Mouse (Mus musculus) limb, embryonic 13.5 days (tissue): ENCODE measurements around the gene Cenpt. TPM values are rescaled to one million over a fixed set of nuclear protein-coding genes. Genes with fewer than 3 reads are reported as not detected.

Experiments used
- ATAC-seq: fragments of 200-750 bp; cut with Nextera tagmentation; 2 replicates; pipeline ENCODE4 v1.8.0; 2017; ENCODE audit warnings: low read depth, moderate number of reproducible peaks, moderate TSS enrichment; ENCODE audit not compliant: low FRiP score
- H3K27ac ChIP-seq: fragments of 300-500 bp; sonication (generic); 2 replicates; pipeline ENCODE4 v1.5.1; 2015; ENCODE audit warnings: inconsistent platforms, mild to moderate bottlenecking, moderate library complexity
- H3K27me3 ChIP-seq: fragments of 300-500 bp; sonication (generic); 2 replicates; pipeline ENCODE4 v1.6.1; 2015; ENCODE audit warnings: mild to moderate bottlenecking, inconsistent platforms
- H3K36me3 ChIP-seq: fragments of 300-500 bp; sonication (generic); 2 replicates; pipeline ENCODE4 v1.6.1; 2015; ENCODE audit warnings: inconsistent platforms, mild to moderate bottlenecking, moderate library complexity
- H3K4me1 ChIP-seq: fragments of 300-500 bp; sonication (generic); 2 replicates; pipeline ENCODE4 v1.6.1; 2015; ENCODE audit warnings: inconsistent platforms
- H3K4me2 ChIP-seq: fragments of 300-500 bp; sonication (generic); replicated peaks from 2 replicates; pipeline ENCODE4 v1.6.1; 2015; ENCODE audit warnings: inconsistent platforms, mild to moderate bottlenecking, moderate library complexity
- H3K4me3 ChIP-seq: fragments of 300-500 bp; sonication (generic); 2 replicates; pipeline ENCODE4 v1.5.1; 2015; ENCODE audit warnings: moderate library complexity, mild to moderate bottlenecking, inconsistent platforms
- H3K9ac ChIP-seq: fragments of 300-500 bp; sonication (generic); 2 replicates; pipeline ENCODE4 v1.6.1; 2015; ENCODE audit warnings: mild to moderate bottlenecking, inconsistent platforms
- H3K9me3 ChIP-seq: fragments of 300-500 bp; sonication (generic); 2 replicates; pipeline ENCODE4 v1.6.1; 2016; ENCODE audit warnings: inconsistent platforms
- WGBS: fragments of 180-500 bp; shearing (Covaris S2); methylation state at CpG from one replicate; pipeline ENCODE4 v1.1.7; 2015; 5-methylcytosine and 5-hydroxymethylcytosine counted together
- polyA plus RNA-seq: library from polyadenylated mRNA; unstranded; fragments of >200 nt; fragmentation: Nextera tagmentation; extraction: Ambion mirVana; gene quantifications from 2 replicates; pipeline ENCODE4 v1.2.1, GENCODE M21; 2015

The Cenpt gene
- polyA plus RNA-seq, 1 experiment from 2014 or later, result 52.1 TPM

GRCm38 (mm10) chr8:105819659-105820058 is 33.4 kb downstream of the Cenpt start:
- Histone ChIP-seq H3K9ac (no peak overlapping the region), H3K27ac (no peak overlapping the region), H3K4me2 (no peak overlapping the region), H3K27me3 (no peaks in the 10 kb centered on the region), H3K4me3 (no peak overlapping the region), H3K36me3 (peaks cover 64% of the 10 kb centered on the region), H3K9me3 (no peaks in the 10 kb centered on the region), H3K4me1 (no peaks in the 10 kb centered on the region)
- no peak for ATAC-seq
- 93% methylated on average over 3 of the region's 3 CpGs for WGBS

DNA sequence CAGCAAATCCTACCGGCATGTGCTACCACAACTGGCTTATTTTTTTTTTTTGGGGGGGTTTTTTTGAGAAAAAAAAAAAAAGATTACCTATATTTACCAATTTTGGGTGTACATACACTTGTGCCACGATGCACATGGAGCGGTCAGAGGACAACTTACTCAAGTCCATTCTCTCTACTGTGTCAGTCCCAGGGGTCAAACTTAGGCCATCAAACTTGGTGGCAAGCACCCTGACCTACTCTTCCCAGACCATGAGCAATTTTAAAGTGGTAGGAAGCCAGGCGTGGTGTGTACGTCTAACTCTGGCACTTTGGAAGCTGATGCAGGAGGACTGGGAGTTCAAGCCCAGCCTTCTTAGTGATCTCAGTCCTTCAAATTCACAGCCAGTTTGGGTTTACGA is 39.8 kb downstream of the Cenpt start:
- Histone ChIP-seq H3K4me1 (no peaks in the 10 kb centered on the region), H3K36me3 (peaks cover 37% of the 10 kb centered on the region), H3K27ac (no peak overlapping the region), H3K4me3 (no peak overlapping the region), H3K4me2 (no peak overlapping the region), H3K9ac (no peak overlapping the region), H3K9me3 (no peaks in the 10 kb centered on the region), H3K27me3 (no peaks in the 10 kb centered on the region)
- 96% methylated on average over 6 of the region's 6 CpGs for WGBS
- ATAC-seq, result no peak

GRCm38 (mm10) chr8:105812511-105812910 is 40.6 kb downstream of the Cenpt start:
- Histone ChIP-seq H3K27ac (no peak overlapping the region), H3K4me2 (no peak overlapping the region), H3K27me3 (no peaks in the 10 kb centered on the region), H3K4me3 (no peak overlapping the region), H3K9ac (no peak overlapping the region), H3K9me3 (no peaks in the 10 kb centered on the region), H3K36me3 (peaks cover 30% of the 10 kb centered on the region), H3K4me1 (no peaks in the 10 kb centered on the region)
- no peak for ATAC-seq
- 88% methylated on average over 5 of the region's 5 CpGs for WGBS

DNA sequence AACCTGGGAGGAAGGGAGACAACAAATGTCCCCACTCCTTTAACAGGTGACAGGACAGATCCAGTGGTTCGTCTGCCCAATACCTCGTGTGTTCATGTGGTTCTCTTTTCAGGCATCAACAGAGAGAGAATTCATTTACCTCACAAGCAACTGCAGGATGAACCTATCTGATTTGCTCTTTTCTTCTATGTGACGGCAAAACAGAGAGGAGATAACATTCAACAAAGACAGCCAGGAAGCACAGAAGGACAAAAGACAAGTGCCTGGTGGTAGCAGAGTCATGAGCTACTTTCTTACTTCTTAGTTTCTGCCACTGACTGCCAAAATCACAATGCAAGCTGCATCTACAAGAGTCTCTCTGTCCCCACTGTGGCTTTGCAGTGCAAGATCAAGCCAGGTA is 41.5 kb downstream of the Cenpt start:
- Histone ChIP-seq H3K4me3 (no peak overlapping the region), H3K9ac (no peak overlapping the region), H3K36me3 (peaks cover 28% of the 10 kb centered on the region), H3K27me3 (no peaks in the 10 kb centered on the region), H3K9me3 (no peaks in the 10 kb centered on the region), H3K27ac (no peak overlapping the region), H3K4me2 (no peak overlapping the region), H3K4me1 (no peaks in the 10 kb centered on the region)
- 82% methylated on average over 3 of the region's 3 CpGs for WGBS
- ATAC-seq, result no peak

- Histone ChIP-seq H3K36me3 (peaks cover 28% of the 10 kb centered on the region), H3K4me3 (no peak overlapping the region), H3K9ac (no peak overlapping the region), H3K9me3 (no peaks in the 10 kb centered on the region), H3K4me1 (no peaks in the 10 kb centered on the region), H3K4me2 (no peak overlapping the region), H3K27me3 (no peaks in the 10 kb centered on the region), H3K27ac (no peak overlapping the region)
- WGBS, result 92% methylated on average over 10 of the region's 10 CpGs
- no peak for ATAC-seq
Measured at GRCm38 (mm10) chr8:105811061-105811460, 42.0 kb downstream of the Cenpt start.

DNA sequence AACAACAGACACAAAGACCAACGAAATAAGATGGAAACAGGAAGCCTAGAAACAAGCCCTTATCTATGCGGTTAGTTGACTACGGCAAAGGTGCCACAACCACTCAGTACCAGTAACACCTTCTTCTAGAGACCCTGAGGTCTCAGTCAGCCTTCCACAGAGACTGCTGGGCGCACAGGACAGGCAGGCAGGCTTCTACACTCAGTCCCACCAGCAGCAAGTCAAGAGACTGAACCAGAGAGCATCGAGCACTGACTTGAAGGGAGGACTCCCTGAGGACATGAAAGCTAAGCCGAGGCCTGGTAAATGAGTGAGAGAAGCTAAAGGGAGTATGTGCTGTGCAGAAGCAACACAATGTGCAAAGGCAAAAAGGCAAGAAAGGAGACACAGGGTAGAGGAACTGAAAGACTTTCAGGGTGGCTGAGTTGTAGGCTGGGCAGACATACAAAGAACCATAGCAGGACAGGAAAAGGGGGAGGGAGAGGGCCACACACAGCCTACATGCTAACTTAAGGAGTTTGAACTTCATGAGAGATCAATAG is 42.8 kb downstream of the Cenpt start:
- Histone ChIP-seq H3K27me3 (no peaks in the 10 kb centered on the region), H3K36me3 (peaks cover 28% of the 10 kb centered on the region), H3K4me1 (no peaks in the 10 kb centered on the region), H3K9me3 (no peaks in the 10 kb centered on the region), H3K4me2 (no peak overlapping the region), H3K27ac (no peak overlapping the region), H3K9ac (no peak overlapping the region), H3K4me3 (no peak overlapping the region)
- no peak for ATAC-seq
- 87% methylated on average over 6 of the region's 6 CpGs for WGBS

- H3K4me2 ChIP-seq, result no peak overlapping the region
- no peak overlapping the region for H3K27ac ChIP-seq
- H3K9me3 ChIP-seq, result no peaks in the 10 kb centered on the region
- no peak overlapping the region for H3K9ac ChIP-seq
- no peaks in the 10 kb centered on the region for H3K27me3 ChIP-seq
- H3K4me3 ChIP-seq, result no peak overlapping the region
- 93% methylated on average over 2 of the region's 2 CpGs for WGBS
- H3K4me1 ChIP-seq, result no peaks in the 10 kb centered on the region
- peaks cover 41% of the 10 kb centered on the region for H3K36me3 ChIP-seq
- ATAC-seq, result no peak
Measured at GRCm38 (mm10) chr8:105808480-105808879, 44.6 kb downstream of the Cenpt start.

GRCm38 (mm10) chr8:105807766-105808165 is 45.3 kb downstream of the Cenpt start:
- ATAC-seq, result no peak
- Histone ChIP-seq H3K27me3 (no peaks in the 10 kb centered on the region), H3K4me1 (no peaks in the 10 kb centered on the region), H3K36me3 (peaks cover 35% of the 10 kb centered on the region), H3K4me3 (no peak overlapping the region), H3K9ac (no peak overlapping the region), H3K27ac (no peak overlapping the region), H3K4me2 (no peak overlapping the region), H3K9me3 (no peaks in the 10 kb centered on the region)
- 86% methylated on average over 5 of the region's 5 CpGs for WGBS

DNA sequence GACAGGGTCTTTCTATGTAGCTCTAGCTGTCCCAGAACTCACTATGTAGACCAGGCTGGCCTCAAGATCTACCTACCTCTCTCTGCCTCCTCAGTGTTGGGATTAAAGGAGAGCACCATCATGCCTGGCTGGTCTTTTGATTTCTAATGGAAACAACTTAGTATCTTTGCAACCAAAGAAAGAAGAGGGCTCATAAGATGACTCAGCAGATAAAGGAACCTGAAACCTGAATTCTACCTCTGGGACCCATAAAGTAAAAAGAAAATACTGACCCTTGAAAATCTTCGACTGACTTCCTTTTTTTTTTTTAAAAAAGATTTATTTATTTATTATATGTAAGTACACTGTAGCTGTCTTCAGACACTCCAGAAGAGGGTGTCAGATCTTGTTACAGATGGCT is 47.1 kb downstream of the Cenpt start:
- H3K27ac ChIP-seq, result no peak overlapping the region
- H3K4me2 ChIP-seq, result no peak overlapping the region
- peaks cover 22% of the 10 kb centered on the region for H3K36me3 ChIP-seq
- H3K4me3 ChIP-seq, result no peak overlapping the region
- WGBS, result 75% methylated on average over 1 of the region's 1 CpGs
- no peaks in the 10 kb centered on the region for H3K27me3 ChIP-seq
- ATAC-seq, result no peak
- no peaks in the 10 kb centered on the region for H3K4me1 ChIP-seq
- no peaks in the 10 kb centered on the region for H3K9me3 ChIP-seq
- no peak overlapping the region for H3K9ac ChIP-seq

DNA sequence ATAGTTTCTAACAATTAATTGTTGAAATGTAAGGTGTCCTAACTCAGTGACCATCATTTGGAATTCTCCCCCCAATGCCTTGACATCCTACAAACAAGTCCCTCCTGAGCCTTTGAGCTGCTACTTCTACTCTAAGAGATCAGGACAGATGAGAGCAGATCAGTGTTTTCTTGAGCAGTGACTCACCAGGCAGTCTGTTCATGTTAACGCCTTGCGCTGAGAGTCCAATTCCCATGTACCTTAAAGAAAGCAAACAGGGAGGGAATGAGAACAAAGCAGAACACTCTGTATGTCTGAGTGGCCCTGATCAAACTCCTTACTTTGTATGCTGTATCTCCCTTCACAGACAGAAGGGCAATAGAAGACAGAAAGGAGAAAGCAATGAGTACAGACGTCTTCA is 47.7 kb downstream of the Cenpt start:
- no peak overlapping the region for H3K27ac ChIP-seq
- no peak overlapping the region for H3K9ac ChIP-seq
- no peak for ATAC-seq
- H3K27me3 ChIP-seq, result no peaks in the 10 kb centered on the region
- H3K4me3 ChIP-seq, result no peak overlapping the region
- no peaks in the 10 kb centered on the region for H3K4me1 ChIP-seq
- H3K4me2 ChIP-seq, result no peak overlapping the region
- no peaks in the 10 kb centered on the region for H3K9me3 ChIP-seq
- WGBS, result 83% methylated on average over 3 of the region's 3 CpGs
- H3K36me3 ChIP-seq, result peaks cover 22% of the 10 kb centered on the region

- no peak overlapping the region for H3K4me3 ChIP-seq
Measured at GRCm38 (mm10) chr8:105804797-105805196, 48.3 kb downstream of the Cenpt start.

DNA sequence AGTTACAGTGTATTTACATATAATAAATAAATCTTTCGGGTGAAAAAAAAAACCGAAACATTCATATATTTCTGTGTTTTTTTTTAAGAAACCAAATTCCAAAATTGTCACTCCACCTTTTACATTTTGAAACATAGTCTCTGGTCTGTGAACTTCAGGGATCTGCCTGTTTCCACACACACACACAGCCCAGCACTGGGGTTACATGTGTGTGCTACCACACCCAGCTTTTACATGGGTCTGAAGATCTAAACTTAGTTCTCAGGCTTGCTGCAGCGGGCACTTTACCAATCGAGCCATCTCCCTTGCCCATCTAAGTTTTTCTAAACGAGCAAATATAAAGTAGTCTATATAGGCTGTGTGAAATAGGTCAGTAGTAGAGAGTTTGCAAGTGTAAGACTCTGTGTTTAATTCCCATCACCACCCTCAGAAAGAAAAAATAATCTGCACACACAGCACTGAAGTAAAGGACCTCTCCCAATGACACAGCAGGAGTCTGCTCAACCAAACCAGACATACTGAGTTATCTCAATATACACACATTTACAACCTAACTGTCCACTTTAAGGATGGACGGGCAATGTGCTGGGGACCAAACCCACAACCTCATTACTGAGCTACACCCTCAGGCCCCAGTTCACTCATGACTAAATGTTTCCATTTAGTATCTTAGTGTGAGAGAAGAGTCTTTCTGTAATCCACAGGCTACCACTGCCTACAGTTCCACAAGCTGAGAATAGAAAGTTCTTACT is 51.7 kb downstream of the Cenpt start:
- Histone ChIP-seq H3K27me3 (no peaks in the 10 kb centered on the region), H3K9ac (no peak overlapping the region), H3K36me3 (peaks cover 29% of the 10 kb centered on the region), H3K4me1 (peaks cover 10% of the 10 kb centered on the region), H3K4me3 (no peak overlapping the region), H3K27ac (no peak overlapping the region), H3K9me3 (no peaks in the 10 kb centered on the region), H3K4me2 (no peak overlapping the region)
- no peak for ATAC-seq
- WGBS, result 86% methylated on average over 6 of the region's 6 CpGs

More at GRCm38 (mm10) chr8:105804797-105805196, 48.3 kb downstream of the Cenpt start:
- Histone ChIP-seq H3K9me3 (no peaks in the 10 kb centered on the region), H3K4me2 (no peak overlapping the region), H3K4me1 (no peaks in the 10 kb centered on the region), H3K9ac (no peak overlapping the region), H3K27me3 (no peaks in the 10 kb centered on the region), H3K36me3 (peaks cover 26% of the 10 kb centered on the region), H3K27ac (no peak overlapping the region)
- ATAC-seq, result no peak
- 92% methylated on average over 7 of the region's 7 CpGs for WGBS
